Mouse (Mus musculus): ENCODE measurements at regions not wholly inside any gene's neighbourhood (a gene's known extent, or its start where the extent isn't known, plus 50 kb on each side); places are given as distances from the start of the nearest gene placed in this dataset.

- H3K4me3 ChIP-seq = no peak overlapping the region
- H3K27me3 ChIP-seq = no peaks in the 10 kb centered on the region
- WGBS = 83% methylated on average over 10 of the region's 10 CpGs
Observed at GRCm38 (mm10) chr15:97466906-97467465, 219.9 kb upstream of the Amigo2 start.

GRCm38 (mm10) chr15:97466110-97466509 is 219.0 kb upstream of the Amigo2 start:
- H3K9me3 ChIP-seq = no peaks in the 10 kb centered on the region

More at GRCm38 (mm10) chr15:97466906-97467465, 219.9 kb upstream of the Amigo2 start:
- no peak overlapping the region for H3K27ac ChIP-seq
- ATAC-seq (ENCODE audit: insufficient number of reproducible peaks, insufficient read depth, low FRiP score, low TSS enrichment, low read depth) = no peak
- no peaks in the 10 kb centered on the region for H3K9me3 ChIP-seq
- no peaks in the 10 kb centered on the region for H3K4me1 ChIP-seq
- H3K9ac ChIP-seq = no peak overlapping the region
- no peaks in the 10 kb centered on the region for H3K36me3 ChIP-seq
- H3K4me2 ChIP-seq = no peak overlapping the region

GRCm38 (mm10) chr15:97465366-97465765 is 218.3 kb upstream of the Amigo2 start:
- Histone ChIP-seq H3K9me3 (no peaks in the 10 kb centered on the region), H3K36me3 (no peaks in the 10 kb centered on the region), H3K27me3 (no peaks in the 10 kb centered on the region), H3K4me3 (no peak overlapping the region), H3K4me1 (no peaks in the 10 kb centered on the region), H3K9ac (no peak overlapping the region), H3K4me2 (no peak overlapping the region), H3K27ac (no peak overlapping the region)
- 87% methylated on average over 8 of the region's 8 CpGs for WGBS
- no peak for ATAC-seq (ENCODE audit: insufficient number of reproducible peaks, insufficient read depth, low FRiP score, low TSS enrichment, low read depth)

More at GRCm38 (mm10) chr15:97466110-97466509, 219.0 kb upstream of the Amigo2 start:
- Histone ChIP-seq H3K36me3 (no peaks in the 10 kb centered on the region), H3K4me2 (no peak overlapping the region), H3K9ac (no peak overlapping the region), H3K4me1 (no peaks in the 10 kb centered on the region), H3K4me3 (no peak overlapping the region), H3K27me3 (no peaks in the 10 kb centered on the region), H3K27ac (no peak overlapping the region)
- ATAC-seq (ENCODE audit: insufficient number of reproducible peaks, insufficient read depth, low FRiP score, low TSS enrichment, low read depth) = no peak
- WGBS = 67% methylated on average over 3 of the region's 3 CpGs

GRCm38 (mm10) chr15:97464737-97465136 is 217.7 kb upstream of the Amigo2 start:
- 87% methylated on average over 9 of the region's 9 CpGs for WGBS
- H3K36me3 ChIP-seq = no peaks in the 10 kb centered on the region
- H3K4me2 ChIP-seq = no peak overlapping the region
- H3K27ac ChIP-seq = no peak overlapping the region
- no peak overlapping the region for H3K9ac ChIP-seq
- no peak for ATAC-seq (ENCODE audit: insufficient number of reproducible peaks, insufficient read depth, low FRiP score, low TSS enrichment, low read depth)
- no peak overlapping the region for H3K4me3 ChIP-seq
- H3K4me1 ChIP-seq = no peaks in the 10 kb centered on the region
- H3K9me3 ChIP-seq = no peaks in the 10 kb centered on the region
- peaks cover under 1% of the 10 kb centered on the region; the same call in 1 of the 2 replicates for H3K27me3 ChIP-seq

GRCm38 (mm10) chr15:97462587-97462986 is 215.5 kb upstream of the Amigo2 start:
- no peak overlapping the region for H3K4me3 ChIP-seq
- no peaks in the 10 kb centered on the region for H3K36me3 ChIP-seq
- ATAC-seq (ENCODE audit: insufficient number of reproducible peaks, insufficient read depth, low FRiP score, low TSS enrichment, low read depth) = no peak
- H3K4me2 ChIP-seq = no peak overlapping the region
- H3K9ac ChIP-seq = no peak overlapping the region
- no peak overlapping the region for H3K27ac ChIP-seq
- peaks cover 3% of the 10 kb centered on the region; the same call in 1 of the 2 replicates for H3K27me3 ChIP-seq
- 55% methylated on average over 2 of the region's 2 CpGs for WGBS
- no peaks in the 10 kb centered on the region for H3K9me3 ChIP-seq
- 0 out of 2 replicates have a peak, but pooled peaks cover 3% of the 10 kb centered on the region for H3K4me1 ChIP-seq

GRCm38 (mm10) chr15:97462006-97462405 is 214.9 kb upstream of the Amigo2 start:
- Histone ChIP-seq H3K27ac (no peak overlapping the region), H3K4me1 (0 out of 2 replicates have a peak, but pooled peaks cover 3% of the 10 kb centered on the region), H3K9ac (no peak overlapping the region), H3K4me2 (no peak overlapping the region), H3K4me3 (no peak overlapping the region), H3K9me3 (no peaks in the 10 kb centered on the region), H3K27me3 (peaks cover 3% of the 10 kb centered on the region; the same call in 1 of the 2 replicates), H3K36me3 (no peaks in the 10 kb centered on the region)
- ATAC-seq (ENCODE audit: insufficient number of reproducible peaks, insufficient read depth, low FRiP score, low TSS enrichment, low read depth) = no peak
- WGBS = 72% methylated on average over 7 of the region's 7 CpGs

GRCm38 (mm10) chr15:97461060-97461459 is 214.0 kb upstream of the Amigo2 start:
- H3K4me2 ChIP-seq = no peak overlapping the region
- no peaks in the 10 kb centered on the region for H3K36me3 ChIP-seq
- H3K9ac ChIP-seq = no peak overlapping the region
- no peak for ATAC-seq (ENCODE audit: insufficient number of reproducible peaks, insufficient read depth, low FRiP score, low TSS enrichment, low read depth)
- no peaks in the 10 kb centered on the region for H3K9me3 ChIP-seq
- no peak overlapping the region for H3K27ac ChIP-seq
- H3K4me3 ChIP-seq = no peak overlapping the region
- 74% methylated on average over 7 of the region's 7 CpGs for WGBS
- H3K27me3 ChIP-seq = peaks cover 3% of the 10 kb centered on the region; the same call in 1 of the 2 replicates
- 0 out of 2 replicates have a peak, but pooled peaks cover 3% of the 10 kb centered on the region for H3K4me1 ChIP-seq

- H3K4me3 ChIP-seq = no peak overlapping the region
- no peaks in the 10 kb centered on the region for H3K9me3 ChIP-seq
- WGBS = 74% methylated on average over 7 of the region's 7 CpGs
- H3K27ac ChIP-seq = no peak overlapping the region
- H3K4me2 ChIP-seq = no peak overlapping the region
- no peak for ATAC-seq (ENCODE audit: insufficient number of reproducible peaks, insufficient read depth, low FRiP score, low TSS enrichment, low read depth)
- H3K4me1 ChIP-seq = peaks cover 10% of the 10 kb centered on the region; the same call in 1 of the 2 replicates
- H3K27me3 ChIP-seq = peaks cover 3% of the 10 kb centered on the region; the same call in 1 of the 2 replicates
- H3K9ac ChIP-seq = no peak overlapping the region
- H3K36me3 ChIP-seq = no peaks in the 10 kb centered on the region
Observed at GRCm38 (mm10) chr15:97460360-97460719, 213.3 kb upstream of the Amigo2 start.

GRCm38 (mm10) chr15:97459606-97460359 is 212.7 kb upstream of the Amigo2 start:
- Histone ChIP-seq H3K4me2 (no peak overlapping the region), H3K4me1 (peaks cover 11% of the 10 kb centered on the region; the same call in 1 of the 2 replicates), H3K9ac (no peak overlapping the region), H3K27me3 (peaks cover 3% of the 10 kb centered on the region; the same call in 1 of the 2 replicates), H3K36me3 (no peaks in the 10 kb centered on the region), H3K9me3 (no peaks in the 10 kb centered on the region), H3K4me3 (no peak overlapping the region), H3K27ac (no peak overlapping the region)
- 84% methylated on average over 19 of the region's 19 CpGs for WGBS
- no peak for ATAC-seq (ENCODE audit: insufficient number of reproducible peaks, insufficient read depth, low FRiP score, low TSS enrichment, low read depth)

- peaks cover 11% of the 10 kb centered on the region; the same call in 1 of the 2 replicates for H3K4me1 ChIP-seq
- ATAC-seq (ENCODE audit: insufficient number of reproducible peaks, insufficient read depth, low FRiP score, low TSS enrichment, low read depth) = no peak
- no peak overlapping the region for H3K9ac ChIP-seq
- peak overlapping the region; percentile 40 for H3K4me2 ChIP-seq
- no peaks in the 10 kb centered on the region for H3K36me3 ChIP-seq
- H3K27ac ChIP-seq = no peak overlapping the region
- H3K9me3 ChIP-seq = no peaks in the 10 kb centered on the region
- WGBS = 60% methylated on average over 11 of the region's 11 CpGs
- peaks cover 3% of the 10 kb centered on the region; the same call in 1 of the 2 replicates for H3K27me3 ChIP-seq
- H3K4me3 ChIP-seq = no peak overlapping the region
Observed at GRCm38 (mm10) chr15:97458748-97459221, 211.7 kb upstream of the Amigo2 start.

GRCm38 (mm10) chr15:97458139-97458747 is 211.2 kb upstream of the Amigo2 start:
- Histone ChIP-seq H3K27me3 (peaks cover 3% of the 10 kb centered on the region; the same call in 1 of the 2 replicates), H3K9me3 (no peaks in the 10 kb centered on the region), H3K36me3 (no peaks in the 10 kb centered on the region), H3K27ac (no peak overlapping the region), H3K9ac (no peak overlapping the region), H3K4me2 (peak overlapping the region; percentile 40), H3K4me3 (no peak overlapping the region), H3K4me1 (peaks cover 11% of the 10 kb centered on the region; the same call in 1 of the 2 replicates)
- WGBS = 43% methylated on average over 17 of the region's 17 CpGs
- no peak for ATAC-seq (ENCODE audit: insufficient number of reproducible peaks, insufficient read depth, low FRiP score, low TSS enrichment, low read depth)
